Mouse (Mus musculus) spleen, embryonic (tissue): ENCODE measurements around the gene Foxo1.

Source experiments
- CTCF ChIA-PET: fragments of 350-600 bp; sonication (Branson Sonifier 250); formaldehyde crosslinking; loops from one replicate; lab custom pipeline; 2022; lab: Charles Lee

The Foxo1 gene

DNA sequence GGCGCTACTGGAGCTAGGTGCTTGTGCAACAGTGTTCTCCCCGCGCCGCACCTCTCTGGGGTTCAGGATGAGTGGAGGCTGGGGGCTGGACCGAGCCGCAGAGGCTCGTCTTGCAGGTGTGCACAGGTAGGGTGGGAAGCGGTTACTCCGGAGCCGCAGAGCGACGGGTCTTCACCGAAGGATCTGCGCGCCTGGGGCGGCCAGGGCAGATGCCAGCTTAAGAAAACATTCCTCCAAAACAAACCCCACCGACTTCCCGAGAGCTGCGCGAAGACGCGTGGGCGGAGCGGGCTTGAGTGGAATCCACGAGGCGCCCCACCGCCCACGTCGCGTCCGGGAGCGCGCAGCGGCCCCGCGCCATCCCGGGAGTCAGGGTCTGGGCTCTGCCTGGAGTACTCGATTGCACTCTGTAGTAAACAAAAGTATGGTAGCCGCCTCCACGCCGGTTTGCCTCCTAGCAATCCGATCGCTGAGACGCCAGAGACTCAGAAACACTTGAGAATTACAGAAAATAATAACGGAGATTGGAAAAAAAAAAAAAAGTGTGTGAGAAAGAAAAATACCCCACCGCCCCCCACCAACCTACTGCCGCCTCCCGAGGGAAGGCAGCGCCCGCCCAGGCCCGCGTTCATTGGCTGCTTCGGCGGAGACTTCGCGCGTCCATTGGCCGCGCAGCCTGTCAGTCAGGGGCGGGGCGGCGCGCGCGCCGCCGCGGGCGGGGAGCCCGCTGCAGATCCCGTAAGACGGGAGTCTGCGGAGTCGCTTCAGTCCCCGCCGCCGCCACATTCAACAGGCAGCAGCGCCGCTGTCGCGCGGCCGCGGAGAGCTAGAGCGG, at the start of gene Foxo1:
Gene Foxo1, plus strand, starts transcription at position 685 of the 835 bp plus-strand sequence.
- CTCF ChIA-PET = interaction anchor here (0.5 to 1.6 kb wide), 4 partner anchors 18 to 460 kb away, joined by 3 to 6 read pairs (median 4); no protein-coding TSS in a partner anchor

DNA sequence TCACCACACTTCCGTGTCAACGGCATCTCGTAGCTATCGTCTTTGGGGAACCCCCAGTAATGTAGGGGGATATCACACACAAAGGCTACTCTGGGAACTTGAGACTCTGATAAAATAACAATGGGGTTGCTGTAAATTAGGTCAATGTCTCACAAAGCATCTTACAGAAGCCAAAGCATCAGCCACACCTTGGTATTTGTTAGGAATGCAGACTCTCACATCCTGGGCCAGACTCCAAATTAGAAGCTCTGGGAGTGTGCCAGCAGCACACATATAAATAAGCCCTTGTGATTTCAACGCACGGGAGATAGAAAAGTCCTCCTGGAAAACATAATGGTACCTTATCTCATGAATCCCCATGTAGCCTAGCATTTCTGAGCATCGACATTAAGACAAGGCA, 49.3 kb upstream of the Foxo1 start:
- CTCF ChIA-PET = no interaction called here

DNA sequence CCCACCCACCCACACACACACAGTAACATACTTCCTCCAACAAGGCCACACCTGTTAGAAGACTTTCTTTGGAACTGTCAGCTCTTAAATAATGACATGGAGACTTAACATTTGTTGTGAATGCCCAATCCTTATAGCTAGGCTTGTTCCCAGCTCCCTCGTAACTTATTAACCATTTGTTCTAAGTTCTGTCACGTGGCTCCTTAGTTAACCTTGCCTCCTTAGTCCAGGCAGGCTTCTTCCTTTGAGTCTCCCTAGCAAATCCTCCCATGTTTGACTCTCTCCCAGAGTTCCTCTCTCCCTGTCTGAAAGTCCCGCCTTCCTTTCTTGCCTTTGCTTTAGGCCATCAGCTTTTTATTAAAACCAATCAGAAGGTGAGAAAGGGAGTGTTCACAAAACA, 47.1 kb upstream of the Foxo1 start:
- CTCF ChIA-PET = no interaction called here

DNA sequence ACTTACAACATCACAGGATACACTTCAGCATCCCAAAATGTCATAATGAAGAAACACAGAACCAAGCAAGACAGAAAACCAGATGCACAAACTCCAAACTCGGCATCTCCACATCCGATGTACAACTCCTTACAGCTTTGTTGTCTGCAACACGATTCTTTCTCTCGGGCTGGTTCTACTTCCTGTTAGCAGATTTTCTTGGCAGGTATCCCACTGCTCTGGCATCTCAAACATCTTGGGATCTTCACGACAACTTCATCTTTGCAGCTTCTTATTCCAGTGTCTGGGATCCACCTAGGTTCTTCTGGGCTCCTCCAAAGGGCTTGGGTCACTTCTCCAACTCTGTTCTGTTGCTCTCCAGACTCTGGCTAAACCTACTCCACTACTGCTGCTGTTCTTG, 46.2 kb upstream of the Foxo1 start:
- CTCF ChIA-PET = no interaction called here

DNA sequence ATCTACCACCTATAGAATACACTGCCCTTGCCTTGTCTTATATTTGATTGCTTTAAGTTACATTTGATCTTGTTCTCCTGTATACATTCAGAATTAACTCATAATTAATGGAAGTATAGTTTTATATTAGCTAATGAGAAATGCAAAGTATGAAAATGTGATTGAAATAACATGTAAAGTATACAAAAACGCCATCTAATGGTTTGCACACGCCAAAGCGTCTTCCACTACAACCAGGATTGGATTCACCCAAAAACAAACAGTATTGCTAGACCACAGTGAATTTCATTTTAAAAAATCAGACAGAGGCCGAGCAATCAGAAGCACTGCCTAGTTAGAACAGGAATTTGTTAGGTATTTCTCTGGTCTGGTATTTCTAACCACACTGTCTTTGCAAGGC, 31.6 kb upstream of the Foxo1 start:
- CTCF ChIA-PET = no interaction called here

DNA sequence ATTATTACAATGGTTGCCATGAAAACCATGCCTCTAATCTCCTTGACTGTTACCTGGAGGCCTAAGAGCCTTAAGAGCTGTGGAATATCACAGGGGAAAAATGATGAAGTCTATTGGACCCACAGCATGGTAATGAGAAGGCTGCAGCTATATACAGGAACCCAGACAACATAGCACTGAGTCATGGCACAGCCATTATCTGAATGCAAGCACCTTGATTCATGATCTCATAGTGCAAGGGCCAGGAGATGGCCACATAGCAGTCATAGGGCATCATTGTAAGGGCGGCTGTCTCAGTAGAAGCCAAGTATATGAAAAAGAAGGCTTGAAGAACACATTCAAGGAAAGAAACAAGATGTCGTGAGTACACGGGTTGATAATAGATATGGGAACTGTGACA, 31.0 kb upstream of the Foxo1 start:
- CTCF ChIA-PET = no interaction called here

DNA sequence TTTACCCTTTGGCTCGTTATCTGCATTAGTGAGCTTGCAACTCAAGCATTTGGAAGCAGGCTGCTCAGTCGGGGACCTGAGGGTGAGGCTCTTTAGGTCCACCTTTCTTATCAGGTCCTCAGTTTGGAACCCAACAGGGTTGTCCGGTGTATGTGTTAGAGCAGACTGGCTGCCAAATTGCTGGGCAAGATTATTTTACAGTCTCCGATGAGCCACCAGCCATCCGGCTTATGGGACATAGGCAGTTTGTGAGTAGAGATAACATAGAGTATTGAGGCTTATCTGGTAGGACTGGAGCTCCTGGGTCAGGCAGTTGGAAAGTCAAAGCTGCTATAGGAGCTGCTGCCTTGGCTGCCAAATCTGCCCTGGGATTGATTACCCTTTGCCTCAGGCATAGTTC, 27.1 kb upstream of the Foxo1 start:
- CTCF ChIA-PET = interaction anchor here (0.7 kb wide), 1 partner anchor 733 kb away, joined by 3 read pairs; no protein-coding TSS in a partner anchor

DNA sequence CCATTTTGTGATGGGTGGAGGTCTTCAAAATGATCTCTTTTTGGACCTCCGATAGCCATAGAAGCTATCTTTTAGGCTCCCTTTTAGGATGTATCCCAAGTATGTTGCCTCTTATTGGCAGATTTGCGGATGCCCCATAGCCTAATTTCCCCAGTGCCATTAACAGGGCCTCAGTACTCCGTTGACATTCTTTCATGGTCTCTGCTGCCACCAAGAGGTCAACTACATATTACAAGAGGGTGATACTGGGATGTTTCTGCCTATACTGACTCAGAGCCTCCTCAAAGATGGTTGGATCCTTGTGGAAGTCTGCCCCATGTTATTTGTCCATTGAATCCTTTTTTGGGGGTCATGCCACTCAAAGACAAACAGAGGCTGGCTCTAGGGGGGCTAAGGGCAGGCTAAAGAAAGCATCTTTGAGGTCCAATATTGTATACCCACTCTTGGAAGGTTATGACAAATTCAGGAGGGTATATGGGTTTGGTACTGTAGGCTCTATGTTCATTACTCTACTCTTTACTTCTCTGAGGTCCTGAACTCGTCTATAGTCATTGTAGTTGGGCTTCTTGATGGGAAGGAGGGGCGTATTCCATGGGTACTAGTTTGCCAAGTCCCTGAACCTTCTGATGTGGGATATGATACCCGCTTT, 25.6 kb upstream of the Foxo1 start:
- CTCF ChIA-PET = no interaction called here

DNA sequence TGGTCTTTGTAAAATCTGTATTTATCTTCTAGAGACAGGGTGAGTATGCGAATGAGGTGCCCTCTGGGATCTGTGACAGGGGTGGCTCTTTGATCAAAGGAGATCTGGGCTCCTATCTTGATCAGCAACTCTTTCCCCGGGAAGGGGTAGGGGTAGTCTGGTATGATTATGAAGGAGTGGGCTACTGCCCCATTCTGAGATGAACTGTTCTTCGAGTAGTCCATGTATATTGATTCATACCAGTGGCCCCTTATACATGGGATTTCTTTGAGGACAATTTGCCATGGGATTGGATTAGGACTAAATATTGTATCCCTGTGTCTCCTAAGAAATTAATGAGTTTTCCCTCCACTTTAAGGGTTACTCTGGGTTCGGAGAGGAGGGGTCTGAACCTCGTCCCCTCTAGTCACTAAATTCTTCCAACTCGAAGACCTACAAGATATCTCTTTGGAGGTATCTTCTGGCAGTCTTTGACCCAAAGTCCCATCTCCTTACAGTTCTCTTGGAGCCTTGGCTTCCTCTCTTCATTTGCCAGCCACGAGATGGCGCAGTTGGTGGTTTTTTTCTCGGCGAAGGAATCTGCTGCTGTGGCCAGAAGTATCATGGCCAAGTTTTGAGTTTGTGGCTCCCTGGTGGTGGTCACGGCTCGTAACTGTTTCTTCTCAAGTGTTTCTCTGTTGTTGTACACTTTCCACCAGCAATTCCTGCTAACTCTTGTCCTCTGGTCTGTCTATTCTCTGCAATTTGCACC, 24.7 kb upstream of the Foxo1 start:
- CTCF ChIA-PET = no interaction called here

DNA sequence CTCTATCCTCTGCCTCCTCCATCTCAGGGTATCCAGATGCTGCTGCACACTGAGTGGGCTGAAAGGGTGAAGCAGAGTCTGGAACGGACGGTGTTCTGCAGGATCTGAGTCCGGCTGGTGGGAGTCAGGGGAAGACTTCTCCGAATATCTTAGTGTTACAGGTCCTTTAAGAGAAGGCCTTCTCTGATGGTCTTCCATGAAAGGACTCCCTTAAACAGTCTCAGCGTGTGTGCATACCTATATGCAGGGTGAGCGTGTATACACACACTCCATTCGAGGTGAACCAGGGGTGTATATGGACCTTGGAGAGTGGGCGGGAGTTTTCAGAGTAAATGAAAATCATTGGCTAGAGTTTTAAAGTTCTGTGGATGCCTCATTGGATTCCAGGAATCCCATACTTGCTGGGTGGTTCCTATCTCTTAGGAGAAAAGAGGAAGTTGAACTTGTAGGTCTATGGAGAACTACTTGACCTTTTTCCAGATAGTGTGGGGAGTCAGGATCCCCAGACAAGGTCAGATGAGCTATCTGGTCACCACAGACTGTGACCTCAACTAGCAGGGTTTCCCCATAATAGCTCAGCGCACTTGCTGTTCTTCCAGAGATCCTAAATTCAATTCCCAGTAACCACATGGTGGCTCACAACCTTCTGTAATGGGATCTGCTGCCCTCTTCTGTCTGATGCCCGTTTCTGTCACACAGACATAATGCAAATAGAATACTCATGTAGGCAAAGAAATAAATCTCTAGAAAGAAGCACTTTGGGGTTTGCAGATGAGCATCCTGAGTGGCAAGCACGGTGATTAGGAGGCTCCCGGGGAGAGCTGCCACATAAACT, 21.9 kb upstream of the Foxo1 start:
- CTCF ChIA-PET = interaction anchor here (0.8 to 1.5 kb wide), 2 partner anchors 9 to 682 kb away, joined by 3 to 4 read pairs; no protein-coding TSS in a partner anchor

DNA sequence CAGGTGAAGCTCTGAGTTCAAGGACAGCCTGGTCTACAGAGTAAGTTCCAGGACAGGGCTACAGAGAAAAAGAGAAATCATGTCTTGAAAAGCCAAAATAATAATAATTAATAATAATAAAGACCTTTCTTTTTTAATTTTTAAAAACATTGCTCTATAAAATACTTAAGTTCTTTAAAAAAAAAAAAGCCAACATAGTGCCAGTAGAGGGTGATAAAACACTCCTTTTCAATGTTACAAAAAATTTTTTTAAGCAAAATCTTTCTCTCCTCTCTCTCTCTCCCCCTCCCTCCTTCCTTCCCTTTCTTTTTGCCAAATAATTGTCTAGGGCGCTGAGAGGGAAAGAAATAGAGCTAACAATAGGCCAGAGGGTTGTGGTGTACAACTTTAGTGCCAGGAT, 17.0 kb upstream of the Foxo1 start:
- CTCF ChIA-PET = interaction anchor here (0.6 kb wide), 1 partner anchor 128 kb away, joined by 10 read pairs; no protein-coding TSS in a partner anchor

DNA sequence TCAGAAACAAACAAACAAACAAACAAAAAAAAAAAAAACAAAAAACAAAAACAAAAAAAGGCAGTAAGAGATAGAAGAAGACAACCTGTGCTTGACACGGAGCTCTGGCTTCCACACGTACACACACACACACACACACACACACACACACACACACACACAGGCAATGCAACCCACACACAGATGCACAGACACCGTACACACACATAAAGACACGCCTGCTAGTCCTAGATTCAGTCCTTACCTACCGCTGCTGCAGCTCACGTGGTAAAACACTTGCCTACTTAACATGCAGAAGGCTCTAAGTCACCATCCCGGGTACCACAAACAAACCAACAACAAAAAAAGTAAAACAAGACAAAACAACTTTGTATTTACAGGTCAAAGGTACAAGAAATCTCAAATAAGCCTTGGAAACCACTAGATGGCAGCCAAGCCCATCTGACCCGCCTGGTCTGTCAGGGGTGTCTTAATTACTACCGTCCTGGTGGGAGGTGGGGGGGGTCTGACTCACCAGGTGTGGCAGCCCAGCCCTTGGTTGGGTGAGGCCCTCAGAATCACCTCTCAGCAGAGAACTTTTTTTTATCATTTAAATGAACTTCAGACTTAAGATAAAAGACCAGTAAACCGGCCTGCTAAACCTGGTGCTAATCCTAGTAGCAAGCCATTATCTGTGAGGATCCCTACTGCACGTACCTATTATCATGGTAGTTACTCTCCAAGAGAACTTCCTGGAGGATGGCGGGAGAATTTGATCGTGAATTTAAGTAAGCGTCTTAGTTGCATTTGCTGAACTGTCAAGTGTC, 14.3 kb upstream of the Foxo1 start:
- CTCF ChIA-PET = interaction anchor here (0.6 to 0.9 kb wide), 3 partner anchors 11 to 726 kb away, joined by 3 to 15 read pairs (median 6); no protein-coding TSS in a partner anchor

DNA sequence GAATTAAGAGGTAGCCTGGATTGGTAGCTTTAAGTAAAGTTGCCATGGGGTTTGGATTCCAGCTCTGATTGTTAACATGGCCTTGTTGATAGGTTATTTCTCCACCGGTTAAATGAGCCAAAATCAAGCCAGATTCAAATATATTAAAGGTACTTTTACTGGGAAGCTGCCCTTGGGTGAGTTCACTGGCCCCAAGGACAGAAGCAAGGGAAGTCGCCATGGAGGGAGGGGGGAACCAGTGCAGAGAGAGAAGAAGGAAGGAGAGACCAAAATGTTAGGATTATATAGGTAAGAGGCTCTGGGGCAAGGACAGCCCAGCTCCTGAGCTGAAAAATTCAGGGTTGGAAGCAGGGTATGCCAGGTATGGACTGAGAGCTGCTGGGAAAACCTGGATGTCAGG, 13.6 kb upstream of the Foxo1 start:
- CTCF ChIA-PET = interaction anchor here (0.7 to 1.4 kb wide), 3 partner anchors 9 to 22 kb away, joined by 4 to 15 read pairs (median 4); no protein-coding TSS in a partner anchor

DNA sequence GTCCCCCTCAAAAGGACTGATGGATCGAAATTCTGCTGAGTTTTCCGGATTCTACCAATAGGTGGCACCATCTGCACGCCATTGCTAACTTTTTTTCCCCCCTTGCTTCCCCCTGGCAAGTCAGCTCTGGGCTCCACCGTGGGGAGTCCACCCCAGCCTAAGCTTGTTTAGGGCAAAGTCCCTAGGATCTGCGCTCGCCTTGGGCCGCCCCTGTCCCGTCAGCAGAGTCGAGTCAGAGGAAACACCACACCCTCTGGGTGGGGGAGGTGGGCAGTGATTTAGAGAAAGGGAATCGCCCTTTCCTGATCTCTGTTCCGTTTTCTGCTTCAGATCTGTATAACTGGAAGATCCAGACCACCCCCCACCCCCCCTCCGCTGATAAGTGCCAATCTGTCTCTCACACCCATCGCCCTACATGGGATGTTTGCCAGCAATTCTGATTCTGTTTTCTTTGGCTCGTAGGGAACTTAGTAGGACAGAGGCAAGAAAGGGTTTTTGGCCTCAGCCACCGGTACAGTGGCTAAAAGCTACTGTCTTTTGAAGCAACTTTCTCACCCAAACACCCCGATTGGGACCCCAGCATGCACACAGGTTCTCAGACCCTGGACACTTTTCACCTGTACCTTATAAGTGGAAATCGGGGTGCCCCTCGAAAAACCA, 10.2 kb upstream of the Foxo1 start:
- CTCF ChIA-PET = interaction anchor here (0.6 to 1.3 kb wide), 5 partner anchors 263 to 650 kb away, joined by 3 to 8 read pairs (median 3); no protein-coding TSS in a partner anchor

DNA sequence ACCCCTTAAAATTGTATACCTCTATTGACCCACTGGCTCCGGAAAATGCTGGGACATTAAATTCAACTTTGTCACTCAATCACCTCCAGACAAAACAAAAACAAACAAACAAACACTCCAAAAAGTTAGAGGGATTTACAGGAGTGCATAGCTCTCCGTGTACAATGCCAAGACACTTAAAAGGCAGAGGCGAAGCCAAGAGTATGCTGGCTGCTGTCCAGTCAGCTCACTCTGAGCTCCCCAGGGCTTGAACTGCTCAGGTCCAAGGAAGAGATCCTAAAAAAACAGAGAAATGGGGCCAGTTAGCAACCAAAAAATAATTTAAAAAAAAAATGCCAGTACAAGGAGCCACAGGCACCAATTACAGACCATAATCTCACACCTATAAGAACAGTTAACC, 9.6 kb upstream of the Foxo1 start:
- CTCF ChIA-PET = interaction anchor here (1.0 to 1.6 kb wide), 3 partner anchors 501 to 649 kb away, joined by 3 to 8 read pairs (median 3); no protein-coding TSS in a partner anchor

DNA sequence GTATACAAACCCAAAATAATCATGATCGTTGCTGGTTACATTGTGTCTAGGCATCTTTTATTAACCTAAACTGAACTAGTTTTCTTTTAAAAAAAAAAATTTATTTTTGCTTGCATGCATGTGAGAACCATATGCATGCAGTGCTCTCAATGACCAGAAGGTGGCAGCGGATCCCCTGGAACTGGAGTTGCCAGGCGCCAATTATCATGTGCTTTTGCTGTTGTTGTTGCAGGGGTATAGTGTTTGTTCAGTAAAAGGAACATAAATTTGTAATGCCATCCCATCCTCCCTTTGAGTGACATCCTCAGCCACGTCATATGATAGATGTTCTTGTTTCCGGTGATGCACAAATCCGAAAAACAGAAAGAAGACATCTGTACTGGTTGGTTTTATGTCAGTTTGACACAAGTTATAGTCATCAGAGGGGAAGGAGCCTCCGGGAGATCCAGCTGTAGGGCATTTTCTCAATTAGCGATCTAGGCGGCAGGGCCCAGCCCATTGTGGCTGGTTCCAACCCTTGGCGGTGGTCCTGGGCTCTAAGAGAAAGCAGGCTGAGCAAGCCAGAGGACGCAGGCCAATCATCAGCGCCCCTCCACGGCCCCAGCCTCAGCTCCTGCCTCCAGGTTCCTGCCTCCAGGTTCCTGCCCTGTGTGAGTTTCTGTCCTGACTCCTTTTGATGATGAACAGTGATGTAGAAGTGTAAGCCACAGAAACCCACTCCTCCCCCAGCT, 5.5 kb upstream of the Foxo1 start:
- CTCF ChIA-PET = interaction anchor here (0.9 kb wide), 1 partner anchor 581 kb away, joined by 3 read pairs; no protein-coding TSS in a partner anchor

DNA sequence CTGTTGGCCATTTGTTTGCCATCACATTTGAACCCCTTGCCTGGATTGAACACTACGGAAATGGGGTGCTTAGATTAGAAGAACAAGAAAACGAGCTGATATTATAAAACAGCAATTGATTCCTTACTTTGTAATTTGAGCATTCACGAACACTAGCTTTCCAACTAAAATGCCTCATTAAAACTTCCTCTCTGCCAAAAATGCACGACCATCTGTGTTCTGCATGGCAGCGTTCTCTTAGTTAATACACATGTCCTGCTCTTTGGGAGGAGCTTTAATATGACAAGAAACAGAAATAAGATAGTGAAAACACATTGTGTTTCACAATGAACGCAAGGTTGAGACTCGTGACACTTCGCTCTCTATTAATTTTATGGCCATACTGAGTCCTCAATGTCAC, 3.8 kb upstream of the Foxo1 start:
- CTCF ChIA-PET = interaction anchor here (0.6 to 1.0 kb wide), 5 partner anchors 10 to 687 kb away, joined by 3 to 15 read pairs (median 4); no protein-coding TSS in a partner anchor

DNA sequence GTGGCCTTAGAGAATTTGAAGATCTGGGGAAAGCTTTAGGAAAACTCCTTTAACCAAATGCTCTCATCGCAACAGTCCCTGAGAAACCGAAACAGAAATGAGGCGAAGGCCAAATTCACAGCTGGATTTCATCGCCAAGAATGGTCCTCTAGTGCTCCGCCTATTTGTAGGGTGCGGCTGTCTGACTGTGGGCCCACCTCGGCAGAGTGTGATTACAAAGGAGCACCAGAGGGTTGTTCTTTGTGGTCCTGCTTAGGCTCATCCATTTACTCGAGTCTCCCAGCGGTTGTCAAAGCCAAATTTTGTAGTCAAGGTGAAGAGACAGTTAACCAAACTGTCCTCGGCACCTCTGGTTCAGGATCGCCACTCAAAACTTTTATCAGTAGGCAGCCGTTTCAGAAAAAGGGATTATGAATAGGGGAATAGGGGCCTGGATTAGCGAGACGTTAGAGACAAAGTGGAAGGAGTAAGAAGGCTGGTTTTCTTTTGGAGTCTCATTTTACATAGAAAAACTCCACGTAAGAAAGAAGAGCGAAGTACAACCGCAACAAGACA, 1.5 kb upstream of the Foxo1 start:
- CTCF ChIA-PET = interaction anchor here (0.7 to 1.6 kb wide), 2 partner anchors 461 to 577 kb away, joined by 3 to 6 read pairs; no protein-coding TSS in a partner anchor
